Mouse (Mus musculus) spleen, embryonic (tissue): Measurements from ENCODE around the gene Ctla4.

Experiments
- CTCF ChIA-PET: fragments of 350-600 bp; sonication (Branson Sonifier 250); formaldehyde crosslinking; loops from one replicate; lab custom pipeline; 2022; lab: Charles Lee

The Ctla4 gene

GRCm38 (mm10) chr1:60916281-60916781, 29.5 kb downstream of the Ctla4 start:
- CTCF ChIA-PET = interaction anchor here (0.6 kb wide), 1 partner anchor 22 kb away, joined by 3 read pairs; no protein-coding TSS in a partner anchor

GRCm38 (mm10) chr1:60920493-60921355, 33.9 kb downstream of the Ctla4 start:
- CTCF ChIA-PET = no interaction called here

GRCm38 (mm10) chr1:60929036-60929435, 42.2 kb downstream of the Ctla4 start:
- CTCF ChIA-PET = no interaction called here

GRCm38 (mm10) chr1:60930397-60930796, 43.6 kb downstream of the Ctla4 start:
- CTCF ChIA-PET = interaction anchor here (0.6 kb wide), 1 partner anchor 9 kb away, joined by 3 read pairs; no protein-coding TSS in a partner anchor

- CTCF ChIA-PET = no interaction called here
Observed at GRCm38 (mm10) chr1:60935968-60936581, 49.3 kb downstream of the Ctla4 start.

GRCm38 (mm10) chr1:60936963-60937711, 50.3 kb downstream of the Ctla4 start:
- CTCF ChIA-PET = no interaction called here

- CTCF ChIA-PET = no interaction called here
Observed at GRCm38 (mm10) chr1:60938256-60938655, 51.5 kb downstream of the Ctla4 start.

- CTCF ChIA-PET = interaction anchor here (0.6 kb wide), 1 partner anchor 34 kb away, joined by 4 read pairs; no protein-coding TSS in a partner anchor
Observed at GRCm38 (mm10) chr1:60938974-60939373, 52.2 kb downstream of the Ctla4 start.

- CTCF ChIA-PET = interaction anchor here (0.6 to 0.7 kb wide), 2 partner anchors 36 to 64 kb away, joined by 3 to 4 read pairs; no protein-coding TSS in a partner anchor
Observed at GRCm38 (mm10) chr1:60940023-60940422, 53.2 kb downstream of the Ctla4 start.

- CTCF ChIA-PET = interaction anchor here (2.3 kb wide), 1 partner anchor 39 kb away, joined by 7 read pairs; no protein-coding TSS in a partner anchor
Observed at GRCm38 (mm10) chr1:60940620-60941019, 53.8 kb downstream of the Ctla4 start.

GRCm38 (mm10) chr1:60941056-60942048, 54.6 kb downstream of the Ctla4 start:
- CTCF ChIA-PET = interaction anchor here (0.7 to 2.3 kb wide), 2 partner anchors 15 to 40 kb away, joined by 5 to 7 read pairs; no protein-coding TSS in a partner anchor

- CTCF ChIA-PET = interaction anchor here (0.5 to 1.1 kb wide), 3 partner anchors 34 to 193 kb away, joined by 3 to 7 read pairs (median 3); no protein-coding TSS in a partner anchor
Observed at GRCm38 (mm10) chr1:60942921-60943320, 56.1 kb downstream of the Ctla4 start.

GRCm38 (mm10) chr1:60945633-60946401, 59.0 kb downstream of the Ctla4 start:
- CTCF ChIA-PET = no interaction called here

GRCm38 (mm10) chr1:60948112-60948511, 61.3 kb downstream of the Ctla4 start:
- CTCF ChIA-PET = no interaction called here

GRCm38 (mm10) chr1:60952958-60953357, 66.2 kb downstream of the Ctla4 start:
- CTCF ChIA-PET = interaction anchor here (0.7 kb wide), 1 partner anchor 125 kb away, joined by 9 read pairs; no protein-coding TSS in a partner anchor

GRCm38 (mm10) chr1:60953686-60954085, 66.9 kb downstream of the Ctla4 start:
- CTCF ChIA-PET = no interaction called here

- CTCF ChIA-PET = interaction anchor here (0.6 to 1.2 kb wide), 3 partner anchors 32 to 420 kb away, joined by 3 to 7 read pairs (median 3); no protein-coding TSS in a partner anchor
Observed at GRCm38 (mm10) chr1:60954759-60955158, 68.0 kb downstream of the Ctla4 start.

- CTCF ChIA-PET = interaction anchor here (0.6 to 1.2 kb wide), 3 partner anchors 32 to 421 kb away, joined by 3 to 7 read pairs (median 3); no protein-coding TSS in a partner anchor
Observed at GRCm38 (mm10) chr1:60955186-60955585, 68.4 kb downstream of the Ctla4 start.

GRCm38 (mm10) chr1:60956196-60956595, 69.4 kb downstream of the Ctla4 start:
- CTCF ChIA-PET = interaction anchor here (0.5 to 0.6 kb wide), 3 partner anchors 15 to 604 kb away, joined by 3 to 5 read pairs (median 5); no protein-coding TSS in a partner anchor
